Mouse (Mus musculus): ENCODE results near the gene Tmem199. TPM values are rescaled to one million over a fixed set of nuclear protein-coding genes. Genes with fewer than 3 reads are reported as not detected.

The Tmem199 gene
- polyA plus RNA-seq, 1 experiment from 2014 or later, result 56.9 TPM

DNA sequence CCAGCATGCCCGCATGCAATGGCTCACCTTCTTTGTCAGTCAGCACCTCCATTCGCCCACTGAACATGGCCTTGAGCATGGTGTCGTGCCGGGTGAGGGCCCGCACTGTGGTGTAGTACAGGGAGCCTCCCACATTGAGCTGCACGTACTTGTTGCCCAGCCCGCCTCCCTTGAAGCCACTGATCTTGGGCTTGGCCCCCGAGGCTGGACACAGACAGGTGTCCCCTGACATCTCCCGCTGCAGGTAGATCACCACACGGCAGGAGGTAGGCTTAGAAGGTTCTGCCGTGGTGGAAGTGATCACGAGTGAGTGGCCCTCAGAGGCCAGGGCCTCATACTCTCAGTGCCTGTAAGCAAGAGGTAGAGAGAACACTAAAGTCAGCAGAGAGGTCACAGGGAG lies 18.0 kb upstream of the Tmem199 start:
- no peak overlapping the region for H3K4me2 ChIP-seq (replicated peaks; ENCODE audit: low read depth, low read length)
- H3K4me1 ChIP-seq (ENCODE audit: insufficient read depth, low read length), result peaks cover 27% of the 10 kb centered on the region
- H3K9me3 ChIP-seq (ENCODE audit: low read length), result no peaks in the 10 kb centered on the region
- H3K9ac ChIP-seq (replicated peaks; ENCODE audit: low read length), result no peak overlapping the region
- peaks cover 46% of the 10 kb centered on the region for H3K36me3 ChIP-seq (ENCODE audit: insufficient read depth, low read length)
- WGBS, result 73% methylated on average over 12 of the region's 12 CpGs
- ATAC-seq (ENCODE audit: low FRiP score, low TSS enrichment), result no peak
- H3K27me3 ChIP-seq (ENCODE audit: insufficient read depth, low read length), result no peaks in the 10 kb centered on the region
- no peak overlapping the region for H3K4me3 ChIP-seq (ENCODE audit: low read length)
- H3K27ac ChIP-seq (ENCODE audit: low read length), result peak overlapping the region; percentile 80; the same call in 1 of the 2 replicates

DNA sequence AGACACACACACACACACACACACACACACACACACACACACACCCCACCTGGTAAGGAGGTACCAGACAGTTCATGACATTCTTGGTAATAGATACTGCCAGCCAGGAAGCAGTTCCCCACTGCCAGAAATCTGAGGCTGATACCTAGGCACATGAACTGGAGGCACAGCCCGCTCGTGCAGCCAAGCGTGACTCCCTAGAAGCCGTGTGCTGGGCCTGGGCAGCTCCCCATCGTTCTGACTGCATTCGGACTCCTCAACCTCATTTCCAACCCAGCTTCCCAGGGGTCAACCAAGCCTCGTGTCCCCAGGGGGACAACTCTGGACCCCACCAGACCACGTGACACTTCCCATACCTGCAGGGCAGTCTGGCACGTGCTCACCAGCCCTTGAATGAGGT lies 16.7 kb upstream of the Tmem199 start:
- WGBS, result 33% methylated on average over 9 of the region's 9 CpGs
- peak; percentile 72; the same call in 1 of the 2 replicates for ATAC-seq (ENCODE audit: low FRiP score, low TSS enrichment)
- H3K27me3 ChIP-seq (ENCODE audit: insufficient read depth, low read length), result no peaks in the 10 kb centered on the region
- peak overlapping the region; percentile 51 for H3K27ac ChIP-seq (ENCODE audit: low read length)
- H3K4me1 ChIP-seq (ENCODE audit: insufficient read depth, low read length), result peaks cover 22% of the 10 kb centered on the region; the same call in 1 of the 2 replicates
- H3K36me3 ChIP-seq (ENCODE audit: insufficient read depth, low read length), result peaks cover 58% of the 10 kb centered on the region
- H3K4me2 ChIP-seq (replicated peaks; ENCODE audit: low read depth, low read length), result no peak overlapping the region
- no peaks in the 10 kb centered on the region for H3K9me3 ChIP-seq (ENCODE audit: low read length)
- no peak overlapping the region for H3K9ac ChIP-seq (replicated peaks; ENCODE audit: low read length)
- H3K4me3 ChIP-seq (ENCODE audit: low read length), result no peak overlapping the region

DNA sequence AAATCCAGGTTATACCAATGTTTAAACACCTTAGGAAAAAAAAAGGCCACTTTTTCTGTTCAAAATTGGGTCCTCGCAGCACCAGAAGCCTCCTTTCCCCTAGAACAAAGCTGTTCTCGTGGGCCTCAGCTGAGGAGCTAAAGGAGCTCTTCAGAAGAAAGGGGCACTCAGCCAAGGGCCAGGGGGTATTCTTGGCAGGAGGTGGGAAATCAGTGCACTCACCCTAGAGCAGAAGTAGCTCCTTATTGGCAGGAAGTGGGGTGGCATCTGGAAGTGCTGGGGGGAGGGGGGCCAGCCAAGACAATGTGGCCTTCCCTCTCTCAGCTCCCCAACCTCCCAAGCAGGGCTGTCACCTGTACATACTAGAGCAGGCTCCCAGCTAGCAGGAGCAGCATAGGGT lies 12.9 kb upstream of the Tmem199 start:
- no peaks in the 10 kb centered on the region for H3K9me3 ChIP-seq (ENCODE audit: low read length)
- 82% methylated on average over 2 of the region's 2 CpGs for WGBS
- peaks cover 87% of the 10 kb centered on the region for H3K36me3 ChIP-seq (ENCODE audit: insufficient read depth, low read length)
- no peak overlapping the region for H3K9ac ChIP-seq (replicated peaks; ENCODE audit: low read length)
- peaks cover 6% of the 10 kb centered on the region; the same call in 1 of the 2 replicates for H3K4me1 ChIP-seq (ENCODE audit: insufficient read depth, low read length)
- no peak for ATAC-seq (ENCODE audit: low FRiP score, low TSS enrichment)
- no peaks in the 10 kb centered on the region for H3K27me3 ChIP-seq (ENCODE audit: insufficient read depth, low read length)
- no peak overlapping the region for H3K4me3 ChIP-seq (ENCODE audit: low read length)
- no peak overlapping the region for H3K4me2 ChIP-seq (replicated peaks; ENCODE audit: low read depth, low read length)
- H3K27ac ChIP-seq (ENCODE audit: low read length), result no peak overlapping the region

DNA sequence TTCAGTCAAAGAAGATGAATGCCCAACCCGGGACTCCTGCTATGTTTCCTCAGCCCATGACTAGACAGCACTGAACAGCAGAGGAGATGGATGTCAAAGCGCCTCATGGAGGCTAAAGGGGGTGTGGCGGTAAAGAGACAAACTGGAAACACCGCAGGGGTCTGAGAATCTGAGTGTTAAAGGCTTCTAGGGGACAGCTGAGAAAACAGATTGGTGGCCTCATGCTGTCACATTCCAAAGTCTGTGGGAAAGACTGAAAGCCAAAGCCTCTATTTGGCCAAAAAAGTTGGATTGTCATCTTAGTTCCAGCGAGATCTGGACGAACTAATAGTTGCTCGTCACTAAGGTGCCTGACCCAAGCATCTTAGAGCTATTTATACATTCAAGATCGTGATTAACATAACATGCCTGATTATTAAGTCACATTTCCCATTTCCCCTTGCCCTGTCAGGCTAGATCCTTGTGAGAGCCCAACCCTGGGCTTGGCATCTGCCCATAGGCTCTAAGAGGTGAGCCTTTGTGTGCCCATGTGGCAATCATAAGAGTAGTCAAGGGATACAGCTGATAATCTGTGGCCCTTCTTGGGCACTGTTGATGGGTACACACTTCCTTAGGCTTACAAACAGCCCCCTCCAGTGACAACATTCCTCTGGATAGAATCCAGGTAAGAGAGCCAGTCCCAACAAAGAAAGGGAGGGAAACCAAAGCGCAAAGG lies 11.4 kb upstream of the Tmem199 start:
- Histone ChIP-seq H3K4me2 (replicated peaks; ENCODE audit: low read depth, low read length) (no peak overlapping the region), H3K27ac (ENCODE audit: low read length) (no peak overlapping the region), H3K27me3 (ENCODE audit: insufficient read depth, low read length) (no peaks in the 10 kb centered on the region), H3K4me3 (ENCODE audit: low read length) (no peak overlapping the region), H3K9ac (replicated peaks; ENCODE audit: low read length) (no peak overlapping the region), H3K4me1 (ENCODE audit: insufficient read depth, low read length) (no peaks in the 10 kb centered on the region), H3K9me3 (ENCODE audit: low read length) (no peaks in the 10 kb centered on the region), H3K36me3 (ENCODE audit: insufficient read depth, low read length) (peaks cover 93% of the 10 kb centered on the region)
- ATAC-seq (ENCODE audit: low FRiP score, low TSS enrichment), result no peak
- WGBS, result 85% methylated on average over 9 of the region's 9 CpGs

DNA sequence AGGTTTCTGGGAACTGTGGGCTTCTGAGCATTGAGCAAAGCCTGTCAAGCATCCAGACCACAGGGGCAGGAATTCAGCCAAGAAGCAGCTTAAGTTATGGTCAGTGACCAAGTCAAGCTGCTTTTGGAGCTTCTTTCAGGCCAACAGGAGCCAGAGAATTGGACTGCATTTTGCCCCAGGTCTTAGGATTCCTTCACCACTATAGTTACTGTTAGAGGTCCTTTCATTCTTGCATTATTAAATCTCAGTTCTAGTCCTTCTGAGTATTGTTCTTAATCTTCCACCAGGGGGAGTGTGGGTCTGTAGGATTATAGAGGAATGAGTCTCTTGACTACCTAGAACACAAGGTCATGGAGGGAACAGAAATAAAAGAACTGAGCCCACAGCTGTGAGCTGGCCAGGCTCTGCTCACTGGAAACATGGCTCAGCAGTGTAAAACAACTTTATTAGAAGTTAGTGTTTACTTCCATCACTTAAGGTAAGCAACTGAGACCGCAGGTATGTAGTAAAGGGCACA lies 10.6 kb upstream of the Tmem199 start:
- no peaks in the 10 kb centered on the region for H3K27me3 ChIP-seq (ENCODE audit: insufficient read depth, low read length)
- no peak overlapping the region for H3K4me2 ChIP-seq (replicated peaks; ENCODE audit: low read depth, low read length)
- no peak overlapping the region for H3K27ac ChIP-seq (ENCODE audit: low read length)
- WGBS, result 90% methylated on average over 1 of the region's 1 CpGs
- H3K4me3 ChIP-seq (ENCODE audit: low read length), result no peak overlapping the region
- H3K4me1 ChIP-seq (ENCODE audit: insufficient read depth, low read length), result no peaks in the 10 kb centered on the region
- H3K36me3 ChIP-seq (ENCODE audit: insufficient read depth, low read length), result peaks cover 93% of the 10 kb centered on the region
- no peak for ATAC-seq (ENCODE audit: low FRiP score, low TSS enrichment)
- H3K9me3 ChIP-seq (ENCODE audit: low read length), result no peaks in the 10 kb centered on the region
- no peak overlapping the region for H3K9ac ChIP-seq (replicated peaks; ENCODE audit: low read length)

DNA sequence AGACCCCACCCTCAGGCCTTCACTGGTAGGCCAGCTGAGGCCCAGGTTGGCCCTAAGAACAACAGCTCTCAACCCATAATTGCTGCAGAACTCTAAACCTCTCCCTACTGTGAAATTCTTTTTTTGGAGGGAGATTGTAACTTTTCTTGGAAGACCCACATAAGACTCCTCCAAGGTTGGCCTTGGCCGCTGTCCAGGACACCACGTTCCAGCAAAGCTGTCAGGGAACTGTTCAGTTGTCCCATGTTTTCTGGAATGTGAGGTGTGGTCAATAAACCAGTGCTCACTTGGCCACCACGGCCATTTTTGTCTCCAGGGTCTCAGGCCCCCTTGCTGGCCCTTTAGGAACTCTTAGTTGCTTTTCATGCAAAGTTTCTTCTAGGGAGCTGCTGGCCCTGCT lies 9.9 kb upstream of the Tmem199 start:
- 80% methylated on average over 3 of the region's 3 CpGs for WGBS

DNA sequence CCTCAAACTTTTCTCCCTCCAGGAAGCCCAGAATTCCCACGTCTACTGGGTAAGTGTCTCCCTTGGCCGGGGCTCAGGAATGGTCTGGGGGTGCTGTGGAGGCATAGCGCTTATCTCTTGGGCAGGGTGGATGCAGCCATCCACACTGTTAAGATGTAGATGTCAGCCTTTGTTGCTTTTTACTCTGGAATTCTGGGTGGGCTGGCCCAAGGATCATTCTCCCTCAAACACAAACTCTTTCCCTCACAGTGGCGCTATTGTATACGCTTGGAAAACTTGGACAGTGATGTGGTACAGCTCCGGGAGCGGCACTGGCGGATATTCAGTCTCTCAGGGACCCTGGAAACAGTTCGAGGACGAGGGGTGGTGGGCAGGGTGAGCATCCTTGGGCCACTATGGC lies 7.0 kb upstream of the Tmem199 start:
- no peak overlapping the region for H3K27ac ChIP-seq (ENCODE audit: low read length)
- H3K27me3 ChIP-seq (ENCODE audit: insufficient read depth, low read length), result no peaks in the 10 kb centered on the region
- H3K9me3 ChIP-seq (ENCODE audit: low read length), result no peaks in the 10 kb centered on the region
- H3K9ac ChIP-seq (replicated peaks; ENCODE audit: low read length), result no peak overlapping the region
- H3K4me3 ChIP-seq (ENCODE audit: low read length), result no peak overlapping the region
- H3K36me3 ChIP-seq (ENCODE audit: insufficient read depth, low read length), result peaks cover 87% of the 10 kb centered on the region
- no peak overlapping the region for H3K4me2 ChIP-seq (replicated peaks; ENCODE audit: low read depth, low read length)
- H3K4me1 ChIP-seq (ENCODE audit: insufficient read depth, low read length), result no peaks in the 10 kb centered on the region
- 91% methylated on average over 10 of the region's 10 CpGs for WGBS
- no peak for ATAC-seq (ENCODE audit: low FRiP score, low TSS enrichment)

More for the DNA sequence above, 9.9 kb upstream of the Tmem199 start:
- no peak for ATAC-seq (ENCODE audit: low FRiP score, low TSS enrichment)
- peaks cover 89% of the 10 kb centered on the region for H3K36me3 ChIP-seq (ENCODE audit: insufficient read depth, low read length)
- no peaks in the 10 kb centered on the region for H3K4me1 ChIP-seq (ENCODE audit: insufficient read depth, low read length)
- H3K9me3 ChIP-seq (ENCODE audit: low read length), result no peaks in the 10 kb centered on the region
- no peak overlapping the region for H3K27ac ChIP-seq (ENCODE audit: low read length)
- H3K27me3 ChIP-seq (ENCODE audit: insufficient read depth, low read length), result no peaks in the 10 kb centered on the region
- no peak overlapping the region for H3K4me2 ChIP-seq (replicated peaks; ENCODE audit: low read depth, low read length)
- H3K9ac ChIP-seq (replicated peaks; ENCODE audit: low read length), result no peak overlapping the region
- H3K4me3 ChIP-seq (ENCODE audit: low read length), result no peak overlapping the region

DNA sequence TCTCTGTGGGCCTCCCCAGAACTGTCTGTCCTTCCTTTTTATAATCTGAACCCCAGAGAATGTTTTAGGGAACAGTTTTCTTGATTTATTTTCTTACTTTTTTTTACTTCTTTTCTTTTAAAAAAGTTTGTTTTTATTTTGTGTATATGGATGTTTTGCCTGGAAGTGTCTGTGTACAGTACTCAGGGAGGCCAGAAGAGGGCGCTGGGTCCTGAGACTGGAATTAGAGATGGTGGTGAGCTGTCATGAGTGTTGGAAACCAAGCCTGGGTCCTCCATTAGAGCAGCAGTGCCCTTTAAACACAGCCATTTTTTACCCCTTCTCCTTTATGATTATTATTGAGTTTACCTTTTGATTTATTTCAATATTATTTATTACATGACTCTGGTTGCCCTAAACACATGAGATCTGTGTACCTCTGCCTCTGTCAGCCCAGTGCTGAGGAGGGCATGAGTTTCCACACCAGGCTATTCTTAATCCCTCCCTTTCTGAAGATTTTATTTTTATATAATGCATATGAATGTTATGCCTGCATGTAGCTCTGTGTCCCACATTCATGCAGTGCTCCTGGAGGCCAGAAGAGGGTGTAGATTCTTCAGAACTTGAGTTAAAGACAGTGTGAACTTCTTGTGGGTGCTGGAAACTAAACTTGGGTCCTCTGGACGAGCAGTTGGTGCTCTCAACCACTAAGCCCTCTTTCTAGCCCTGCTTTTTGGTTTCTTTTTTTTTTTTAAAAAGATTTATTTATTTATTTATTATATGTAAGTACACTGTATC lies 3.8 kb upstream of the Tmem199 start:
- H3K36me3 ChIP-seq (ENCODE audit: insufficient read depth, low read length), result peaks cover 58% of the 10 kb centered on the region
- H3K4me3 ChIP-seq (ENCODE audit: low read length), result no peak overlapping the region
- H3K9me3 ChIP-seq (ENCODE audit: low read length), result no peaks in the 10 kb centered on the region
- 75% methylated on average over 2 of the region's 2 CpGs for WGBS
- no peak overlapping the region for H3K27ac ChIP-seq (ENCODE audit: low read length)
- ATAC-seq (ENCODE audit: low FRiP score, low TSS enrichment), result no peak
- H3K4me2 ChIP-seq (replicated peaks; ENCODE audit: low read depth, low read length), result no peak overlapping the region
- H3K27me3 ChIP-seq (ENCODE audit: insufficient read depth, low read length), result no peaks in the 10 kb centered on the region
- peaks cover 18% of the 10 kb centered on the region for H3K4me1 ChIP-seq (ENCODE audit: insufficient read depth, low read length)
- H3K9ac ChIP-seq (replicated peaks; ENCODE audit: low read length), result no peak overlapping the region

DNA sequence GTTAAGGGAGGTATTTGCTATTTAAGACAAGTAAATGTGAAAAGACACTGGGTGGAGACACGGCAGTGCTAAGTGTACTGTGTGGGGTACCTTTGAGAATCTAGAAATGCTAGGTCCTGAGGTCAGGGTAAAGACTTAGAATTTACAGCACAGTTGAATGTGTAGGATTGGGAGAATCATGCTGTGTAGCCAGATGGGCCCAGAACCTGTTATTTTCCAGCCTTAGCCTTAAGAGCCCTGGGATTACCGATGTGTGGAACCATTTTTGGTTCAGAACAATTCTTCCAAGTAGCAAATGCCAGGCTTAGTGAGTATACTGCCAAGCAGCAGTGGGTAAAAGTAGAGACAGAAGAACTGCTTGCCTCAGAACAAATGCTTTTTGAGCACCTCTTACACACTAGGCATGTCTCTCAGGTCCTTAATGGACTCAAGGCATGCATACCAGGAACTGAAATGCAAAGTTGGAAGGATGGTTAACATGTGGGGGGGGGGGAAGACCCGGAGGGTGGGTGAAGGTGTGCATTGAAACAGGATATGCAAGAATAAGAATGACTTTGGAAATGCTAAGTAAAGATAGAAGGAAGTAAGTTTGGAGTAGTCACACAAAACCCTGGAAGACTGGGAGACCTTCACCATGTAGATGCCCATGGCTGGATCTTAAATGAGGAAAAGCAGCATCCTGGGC lies 1.3 kb upstream of the Tmem199 start:
- Histone ChIP-seq H3K27ac (ENCODE audit: low read length) (no peak overlapping the region), H3K9ac (replicated peaks; ENCODE audit: low read length) (peak overlapping the region; percentile 95), H3K4me2 (replicated peaks; ENCODE audit: low read depth, low read length) (peak overlapping the region; percentile 58), H3K9me3 (ENCODE audit: low read length) (no peaks in the 10 kb centered on the region), H3K27me3 (ENCODE audit: insufficient read depth, low read length) (no peaks in the 10 kb centered on the region), H3K36me3 (ENCODE audit: insufficient read depth, low read length) (peaks cover 47% of the 10 kb centered on the region), H3K4me1 (ENCODE audit: insufficient read depth, low read length) (peaks cover 18% of the 10 kb centered on the region), H3K4me3 (ENCODE audit: low read length) (peak overlapping the region; percentile 81)
- ATAC-seq (ENCODE audit: low FRiP score, low TSS enrichment), result no peak
- 69% methylated on average over 3 of the region's 3 CpGs for WGBS
